Mouse (Mus musculus) thymus, postnatal 36 days (tissue): ENCODE measurements around the gene Sel1l.

Experiments
- DNase-seq, 2 experiments: peaks; one replicate each; pipeline ENCODE4 v3.0.0; 2022; ENCODE audit warnings: mixed read lengths in 2 of 2

The Sel1l gene

DNA sequence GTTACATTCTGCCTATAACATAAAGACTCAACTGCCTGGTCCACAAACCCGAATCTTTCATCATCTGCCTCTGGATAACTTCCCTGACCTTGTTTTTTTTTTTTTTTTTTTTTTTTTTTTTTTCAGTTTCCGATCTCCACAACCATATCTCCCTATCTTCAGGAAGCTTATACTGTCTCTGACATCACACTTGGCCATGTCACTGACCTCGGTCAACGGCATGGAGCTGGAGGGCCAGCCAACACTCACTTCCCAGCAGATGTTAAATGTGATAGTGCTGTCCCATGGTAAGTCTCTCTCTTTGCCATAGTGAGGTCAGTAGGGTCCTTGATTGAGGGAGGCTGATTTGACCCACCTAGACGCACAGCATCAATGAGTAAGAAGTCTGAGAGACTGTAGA is 72.6 kb downstream of the Sel1l start:
- no peak for DNase-seq

DNA sequence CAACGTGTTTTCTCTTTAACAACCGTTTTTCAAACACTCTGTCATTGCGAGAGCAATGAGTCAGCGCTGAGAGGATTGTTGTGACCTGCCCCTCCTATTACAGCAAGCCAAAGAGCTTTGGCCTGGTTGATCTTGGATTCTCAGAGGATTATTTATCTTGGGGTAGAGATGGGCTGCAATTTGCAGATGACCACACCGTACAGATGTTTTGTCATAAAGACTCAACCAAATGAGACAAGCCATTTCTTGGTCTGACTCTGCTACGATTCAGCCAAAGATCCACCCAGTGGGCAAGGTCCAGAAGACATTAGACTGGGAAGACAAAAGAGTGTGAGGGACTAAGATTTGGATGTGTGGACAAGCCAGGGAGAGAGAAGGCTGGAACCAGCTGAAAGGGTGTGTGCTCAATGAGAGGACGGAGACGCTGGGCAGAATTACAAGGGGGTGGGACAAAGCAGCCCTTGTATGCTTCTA is 74.1 kb downstream of the Sel1l start:
- no peak for DNase-seq

DNA sequence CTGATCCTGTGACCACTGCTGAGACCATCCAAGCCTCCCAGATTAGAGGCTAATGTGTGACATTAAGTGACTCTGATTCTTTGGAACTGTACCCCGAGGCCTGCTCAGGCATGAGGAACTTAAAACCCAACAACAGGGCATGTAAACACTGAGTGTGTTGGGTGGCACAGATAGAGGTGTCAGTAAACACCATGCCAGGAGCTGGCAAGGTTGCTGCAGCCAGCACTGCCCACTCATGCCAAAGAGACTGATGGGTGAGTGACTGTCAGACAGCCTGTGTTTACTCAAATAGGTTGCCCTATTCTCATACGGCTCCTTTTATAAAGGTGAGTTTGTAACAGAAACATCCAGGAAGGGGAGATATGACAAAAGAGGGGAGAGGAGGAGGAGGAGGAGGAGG is 80.1 kb downstream of the Sel1l start:
- DNase-seq = no peak

DNA sequence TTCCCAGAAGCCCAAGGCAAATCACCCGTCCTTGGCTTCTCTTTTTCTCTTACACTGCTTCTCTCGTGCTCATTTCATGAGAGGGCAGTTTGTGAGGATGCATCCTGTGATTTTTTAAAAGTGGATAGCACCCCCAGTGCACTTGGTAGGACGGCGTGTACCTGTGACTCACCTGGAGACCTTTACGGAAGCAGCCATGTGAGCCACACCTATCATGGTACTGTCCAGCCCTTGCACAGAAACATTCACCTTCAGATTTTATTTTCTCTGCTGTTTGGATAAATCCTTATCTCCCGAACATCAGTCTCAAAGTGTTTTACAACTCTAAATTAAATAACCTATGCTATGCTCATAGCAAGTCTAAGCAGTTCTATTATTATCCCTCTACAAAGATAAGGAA is 80.8 kb downstream of the Sel1l start:
- DNase-seq = no peak

DNA sequence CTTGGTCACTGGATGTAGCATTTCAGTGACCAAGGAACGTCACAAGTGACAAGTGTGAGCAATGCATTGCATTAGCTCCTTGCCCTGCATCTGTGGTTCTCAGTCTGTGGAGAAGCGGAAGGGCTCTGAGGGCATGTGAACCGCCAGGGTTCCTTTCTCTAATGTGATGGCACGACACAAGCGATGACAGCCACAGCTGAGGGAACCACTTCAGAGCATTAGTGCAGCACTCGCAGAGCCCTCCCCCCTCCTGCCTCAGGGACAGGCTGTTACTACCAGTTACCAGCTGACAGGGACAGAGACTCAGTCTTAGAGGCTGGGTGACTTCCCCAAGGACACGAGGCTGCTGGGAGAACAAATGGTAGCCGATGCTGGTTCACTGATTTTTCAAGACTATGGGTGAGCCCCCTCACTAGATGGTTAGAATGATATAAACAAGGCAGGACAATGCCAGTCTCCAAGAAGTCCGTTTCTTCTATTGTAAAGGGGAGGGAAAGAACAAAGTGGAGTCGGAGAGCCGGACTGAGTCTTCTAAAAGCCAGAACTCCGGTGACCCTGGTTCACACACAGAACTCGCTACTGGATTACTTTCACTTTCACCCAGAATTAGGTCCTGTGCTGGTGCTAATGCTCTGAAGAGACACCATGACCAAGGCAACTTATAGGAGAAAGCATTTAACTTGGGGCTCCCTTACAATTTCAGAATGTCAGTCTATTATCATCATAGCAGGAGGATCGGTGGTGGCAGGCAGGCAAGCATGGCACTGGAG is 82.4 kb downstream of the Sel1l start:
- DNase-seq = peak; percentile 63 to 77

DNA sequence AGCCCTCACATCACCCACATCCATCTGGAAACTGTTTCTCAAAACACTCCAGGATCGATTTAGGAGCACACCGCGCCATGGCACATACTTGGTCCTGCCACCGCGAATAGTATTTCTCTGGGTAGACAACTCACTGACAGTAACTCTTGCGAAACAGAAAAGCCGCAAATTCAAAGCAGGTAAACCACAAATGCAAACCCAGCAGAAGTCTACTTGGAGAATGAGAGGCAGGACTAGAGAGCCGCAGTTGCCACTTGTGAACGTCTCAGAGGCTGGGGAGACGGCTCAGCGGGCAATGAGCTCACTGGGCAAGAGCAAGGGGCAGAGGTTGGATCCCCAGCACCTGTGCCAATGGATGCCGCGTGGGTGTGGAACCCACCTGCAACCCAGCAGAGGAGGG is 83.5 kb downstream of the Sel1l start:
- peak in 1 of 2 experiments; percentile 31 for DNase-seq

DNA sequence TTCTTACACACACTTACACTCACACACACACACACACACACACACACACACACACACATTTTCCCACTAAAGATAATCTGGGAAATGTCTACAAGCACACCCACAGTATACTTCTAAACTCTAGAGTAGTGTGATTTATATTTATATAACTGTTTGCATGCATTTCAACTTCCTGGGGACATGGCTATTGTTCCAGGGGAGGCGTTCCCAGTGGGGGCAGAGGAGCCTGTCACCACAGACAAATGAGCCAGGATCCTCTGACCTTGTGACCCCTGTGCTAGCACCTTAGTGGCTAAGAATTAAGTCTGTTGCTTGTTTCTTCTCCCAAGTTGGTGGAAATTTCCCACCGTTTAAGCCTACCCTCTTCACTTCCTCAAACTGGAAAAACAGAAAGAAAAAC is 83.9 kb downstream of the Sel1l start:
- DNase-seq = no peak

DNA sequence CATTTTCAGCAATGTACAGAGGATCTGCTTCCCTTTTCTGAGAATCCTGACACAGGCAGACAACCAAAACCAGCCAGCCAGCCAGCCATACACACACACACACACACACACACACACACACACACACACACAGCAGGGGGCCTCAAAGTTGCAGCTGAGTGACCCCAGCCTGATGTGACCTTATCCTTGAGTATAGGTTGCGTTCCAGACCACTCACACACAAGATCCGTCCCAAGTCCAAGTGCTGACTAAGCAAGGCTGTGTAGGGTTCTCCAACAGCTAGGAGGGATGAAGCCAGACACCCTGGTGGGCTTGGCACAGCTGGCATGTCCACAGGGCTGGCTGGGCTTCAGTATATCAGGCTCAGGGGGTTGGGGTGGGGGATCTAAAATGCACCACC is 84.5 kb downstream of the Sel1l start:
- no peak for DNase-seq

DNA sequence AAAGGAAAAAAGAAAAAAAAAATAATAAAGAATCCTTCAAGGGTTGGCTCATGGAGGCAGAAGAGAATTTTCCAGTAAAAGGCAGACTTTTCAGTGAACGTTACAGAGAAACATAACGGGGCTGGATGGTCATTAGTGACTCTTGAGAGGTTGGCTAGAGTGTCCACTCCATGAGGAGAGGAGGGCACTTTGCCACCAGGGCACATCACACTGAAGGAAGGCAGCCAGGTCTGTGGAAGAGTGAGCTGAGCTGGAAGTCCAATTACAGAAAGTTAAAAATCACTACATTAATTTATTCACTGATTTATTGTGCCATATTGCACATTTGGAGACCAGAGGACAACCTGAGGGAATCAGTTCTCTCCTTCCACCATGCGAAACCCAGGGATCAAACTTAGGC is 89.1 kb downstream of the Sel1l start:
- DNase-seq = no peak

DNA sequence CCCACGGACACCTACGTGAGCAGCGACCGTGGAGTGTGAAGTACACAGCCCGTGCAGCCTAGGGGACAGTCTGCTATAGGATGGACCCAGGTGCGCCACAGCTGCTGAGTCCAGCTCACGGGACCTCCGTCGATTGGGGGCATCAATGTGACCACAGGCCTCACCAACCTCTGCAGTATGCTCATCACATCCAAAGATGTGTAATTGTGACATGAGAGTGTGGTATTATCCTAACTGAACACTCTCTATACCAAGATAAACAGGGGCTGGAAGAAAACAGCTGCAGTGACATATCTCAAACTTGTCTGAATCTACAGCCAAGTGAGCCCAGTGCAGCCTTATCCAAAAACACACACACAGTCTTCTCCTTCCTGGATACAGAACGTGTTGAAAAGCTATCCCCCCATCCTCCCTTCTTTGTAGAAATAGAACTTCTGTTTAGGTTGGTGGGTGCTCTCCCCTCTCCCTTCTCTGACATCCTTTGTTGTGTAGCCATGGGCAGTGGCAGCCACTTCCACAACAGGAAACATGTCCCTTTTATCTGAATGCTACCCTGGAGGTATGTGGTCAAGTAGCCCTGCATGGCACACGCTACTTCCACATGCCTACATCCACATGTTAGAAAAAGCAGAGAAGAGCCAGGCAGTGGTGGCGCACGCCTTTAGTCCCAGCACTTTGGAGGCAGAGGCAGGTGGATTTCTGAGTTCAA is 90.9 kb downstream of the Sel1l start:
- DNase-seq = no peak

DNA sequence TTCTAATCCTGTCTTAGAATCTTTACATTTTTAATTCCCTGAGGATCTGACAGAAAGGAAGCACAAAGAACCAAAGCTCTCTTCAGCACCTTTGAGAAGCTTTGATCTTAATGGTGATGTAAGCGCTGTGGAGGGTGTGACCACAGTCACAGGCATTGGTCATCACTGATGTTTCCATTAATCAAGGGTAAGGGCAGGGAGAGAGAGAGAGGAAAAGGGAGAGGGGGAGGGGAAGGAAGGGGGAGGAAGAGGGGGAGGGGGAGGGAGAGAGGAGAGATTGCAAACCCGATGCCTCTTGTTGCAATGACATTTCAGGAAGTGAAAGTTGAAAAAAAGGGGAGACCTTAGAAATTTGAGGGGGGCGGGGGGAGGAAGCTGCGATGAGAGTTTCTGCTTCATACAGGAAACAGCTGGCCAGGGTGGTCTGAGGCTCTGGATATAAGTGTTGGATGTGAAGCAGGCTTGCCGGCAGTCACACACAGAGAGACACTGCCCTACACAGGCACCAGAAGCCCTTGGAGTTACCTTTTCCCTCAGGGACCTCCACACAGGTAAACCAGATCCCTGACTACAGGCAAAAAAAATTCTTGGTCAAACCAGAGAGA is 92.3 kb downstream of the Sel1l start:
- DNase-seq = peak; percentile 37 to 59
